Mouse (Mus musculus) mature B cell (primary cell): ENCODE measurements around the gene Ate1.
"Not testable (repeated sequence)": the region's sequence is repeated elsewhere in the genome, so short reads cannot be mapped to it uniquely, and the experiment has no call there.

Source experiments
- in situ Hi-C: fragments of 300-500 bp; cut with MboI; formaldehyde crosslinking; loops from 2 replicates; pipeline ENCODE4 v1.14.3; 2019

The Ate1 gene

DNA sequence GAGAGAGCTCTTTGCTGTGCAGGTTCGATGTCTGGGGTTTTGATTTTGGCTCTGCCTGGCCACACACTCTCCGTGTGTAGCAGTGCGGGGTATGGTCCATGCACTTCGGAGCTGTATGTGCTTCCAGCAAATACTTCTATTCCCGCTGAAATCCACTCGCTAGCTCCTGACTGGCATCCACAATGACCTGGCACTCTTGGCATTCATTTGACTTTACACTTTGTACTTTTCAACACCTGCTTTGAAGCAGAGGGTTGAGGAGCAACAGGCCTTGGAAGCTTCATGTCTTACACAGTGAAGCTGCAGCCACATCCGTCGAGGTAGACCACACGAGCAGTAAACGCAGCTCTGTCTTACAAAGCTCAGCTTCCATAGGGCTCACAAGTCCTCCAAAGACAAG is 112.5 kb downstream of the Ate1 start:
- in situ Hi-C loops, result no loop called here

DNA sequence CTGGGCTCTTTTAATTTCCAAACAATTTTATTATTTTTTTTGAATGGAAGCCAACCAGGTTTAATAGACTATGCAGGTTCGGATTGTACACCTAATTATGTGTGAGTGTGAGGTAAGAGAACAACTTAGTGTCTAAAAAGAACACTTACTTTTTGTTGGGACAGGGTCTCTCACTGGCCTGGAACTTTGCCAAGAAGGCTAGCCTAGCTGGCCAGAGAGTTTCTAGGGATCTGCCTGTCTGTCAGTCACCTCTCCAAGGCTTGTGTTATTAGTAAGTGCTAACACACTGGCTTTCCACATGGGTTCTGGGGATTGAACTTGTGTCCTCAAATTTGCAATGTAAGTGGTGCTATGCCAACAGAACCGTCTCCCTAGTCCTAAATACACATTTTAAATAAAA is 116.8 kb downstream of the Ate1 start:
- in situ Hi-C loops, result no loop called here

DNA sequence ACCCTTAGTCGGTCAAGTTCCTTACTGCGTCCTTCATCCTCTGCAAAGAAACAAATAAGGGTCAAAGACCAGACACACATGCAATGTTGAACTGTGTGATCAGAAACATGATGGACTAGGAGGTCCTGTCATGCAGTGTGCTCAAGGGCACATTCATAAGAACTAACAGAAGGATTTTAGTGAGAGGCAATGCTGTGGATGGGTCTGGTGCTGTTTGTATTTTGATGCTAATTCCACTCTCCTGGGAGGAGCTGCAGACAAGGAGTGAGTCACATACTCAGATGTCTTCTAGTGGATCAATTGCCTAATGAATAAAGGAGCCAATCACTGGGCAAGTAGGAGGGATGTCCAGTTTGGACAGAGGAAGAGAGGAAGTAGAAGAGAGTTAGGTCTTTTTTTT is 125.5 kb downstream of the Ate1 start:
- in situ Hi-C loops, result no loop called here

DNA sequence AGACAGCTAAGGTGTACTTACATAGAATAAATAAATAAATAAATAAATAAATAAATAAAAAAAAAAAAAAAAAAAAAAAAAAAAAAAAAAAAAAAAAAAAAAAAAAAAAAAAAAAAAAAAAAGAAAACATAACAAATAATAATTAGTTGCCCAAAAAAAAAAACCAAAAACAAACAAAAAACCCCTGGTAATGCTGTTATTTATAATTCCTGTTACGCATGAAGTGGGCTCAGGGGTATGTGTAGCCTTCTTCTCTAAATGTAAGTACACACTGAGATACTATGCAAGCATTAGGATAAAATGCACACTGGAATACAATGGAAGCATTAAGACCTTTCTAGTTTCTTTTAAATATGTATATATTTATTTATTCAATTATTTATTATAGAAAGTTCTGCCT is 130.1 kb downstream of the Ate1 start:
- in situ Hi-C loops, result not testable (repeated sequence)

DNA sequence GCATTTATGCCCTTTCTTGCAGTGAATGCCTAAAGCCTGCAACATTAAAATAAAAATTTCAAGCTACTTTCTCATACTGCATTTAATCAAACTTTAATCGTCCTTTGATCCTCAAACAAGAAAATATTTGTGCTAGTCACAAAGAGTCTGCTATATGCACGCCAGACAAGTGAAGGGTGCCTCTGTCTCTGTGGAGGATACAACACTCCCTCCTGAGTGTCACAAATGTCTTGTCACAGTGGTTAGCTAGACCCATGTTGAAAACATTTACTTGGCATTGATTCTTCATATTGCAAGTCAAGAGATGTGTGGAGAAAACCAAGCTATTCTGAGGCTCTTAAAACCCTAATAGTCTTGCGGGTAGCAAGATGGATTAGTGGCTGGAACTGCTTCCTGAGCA is 133.9 kb downstream of the Ate1 start:
- in situ Hi-C loops, result no loop called here

DNA sequence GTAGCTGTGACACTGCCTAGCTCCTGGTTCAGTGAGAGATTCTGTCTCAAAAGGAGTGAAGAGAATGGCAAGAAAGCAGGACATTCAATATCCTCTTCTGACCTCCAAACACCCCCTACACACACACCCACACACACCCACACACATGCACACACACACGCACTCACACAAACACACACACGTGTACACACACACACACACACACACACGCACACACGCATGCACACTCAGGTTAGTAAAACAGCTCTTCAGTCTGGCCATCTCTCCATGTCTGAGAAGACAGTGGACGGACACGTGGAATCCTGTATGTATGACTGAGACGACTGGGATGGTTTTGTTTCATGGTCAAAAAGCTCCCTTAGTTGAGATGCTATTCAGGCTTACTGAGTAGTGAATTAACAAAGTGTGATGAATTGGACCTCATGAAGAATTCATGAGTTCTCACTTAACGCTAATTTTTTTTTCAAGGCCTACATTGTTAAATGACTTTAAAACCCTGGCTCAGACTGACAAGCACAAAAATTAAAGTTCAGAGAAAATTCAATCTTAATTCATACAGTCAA is 134.4 kb downstream of the Ate1 start:
- in situ Hi-C loops, result no loop called here

DNA sequence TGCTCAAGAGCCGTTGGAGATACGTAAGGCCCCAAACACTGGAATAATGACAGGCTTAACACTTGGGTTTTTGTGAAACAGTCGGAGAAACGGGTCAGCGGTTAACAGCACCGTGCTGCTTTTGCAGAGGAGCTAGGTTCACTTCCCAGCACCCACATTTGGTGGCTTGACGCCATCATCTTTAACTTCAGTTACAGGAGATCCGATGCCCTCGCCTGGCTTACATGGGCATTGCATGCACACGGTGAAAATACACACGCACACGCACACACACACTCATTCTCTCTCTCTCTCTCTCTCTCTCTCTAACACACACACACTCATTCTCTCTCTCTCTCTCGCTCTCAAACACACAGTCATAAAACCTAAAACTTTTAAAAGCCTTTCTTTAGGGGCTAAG is 138.0 kb downstream of the Ate1 start:
- in situ Hi-C loops, result no loop called here

DNA sequence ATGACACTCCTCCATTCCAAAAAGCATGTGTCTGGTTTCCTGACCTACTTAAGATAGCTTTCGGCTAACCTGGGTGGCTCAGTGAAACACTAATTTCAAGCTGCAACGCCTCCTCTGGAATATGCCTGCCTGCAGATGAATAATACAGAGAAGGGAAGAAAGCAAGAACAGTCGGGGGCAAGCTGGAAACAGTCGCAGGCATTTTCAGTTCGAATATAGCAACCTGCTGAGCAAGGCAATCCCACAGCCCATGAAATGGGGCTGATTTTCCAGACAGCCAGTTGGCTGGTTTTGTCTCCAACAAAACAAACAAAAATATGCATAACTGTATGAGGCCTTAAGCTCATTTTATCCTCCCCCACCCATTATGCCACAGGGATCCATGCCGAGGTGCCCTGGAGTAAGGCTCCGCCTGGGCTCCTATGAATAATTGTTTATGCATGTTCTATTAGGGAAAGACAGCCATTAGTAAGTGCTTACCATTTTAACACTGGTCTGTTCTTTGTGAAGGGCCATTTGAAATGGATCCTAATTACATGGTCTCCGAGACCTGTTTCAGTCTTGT is 138.7 kb downstream of the Ate1 start:
- in situ Hi-C loops, result no loop called here

DNA sequence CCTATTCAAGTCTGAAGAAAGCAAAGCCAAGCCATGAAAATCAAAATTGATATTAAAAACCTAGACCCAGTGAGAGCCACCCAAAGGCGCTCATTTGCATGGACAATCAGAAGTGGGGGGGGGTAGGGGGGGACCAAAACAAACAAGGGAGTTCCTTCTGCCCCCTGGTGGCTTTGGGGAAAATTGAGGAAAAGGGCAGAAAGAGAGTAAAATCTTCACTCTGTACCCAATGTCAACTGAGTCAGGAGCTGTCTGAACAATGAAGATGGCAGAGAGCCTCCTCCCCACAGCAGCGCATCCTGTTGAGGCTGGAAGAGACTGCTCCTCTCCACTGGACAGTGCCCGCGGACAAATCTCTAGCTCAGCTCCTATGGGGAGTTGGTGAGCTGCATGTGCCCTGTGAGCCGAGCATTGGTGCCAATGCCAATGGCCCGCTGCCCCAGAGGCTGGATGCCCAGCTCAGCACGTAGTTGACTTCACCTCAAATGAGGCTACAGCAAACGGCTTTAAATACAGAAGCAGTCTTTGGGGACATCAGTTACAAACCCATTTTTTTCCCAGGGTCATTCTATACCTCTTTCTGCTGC is 139.3 kb downstream of the Ate1 start:
- in situ Hi-C loops, result no loop called here

DNA sequence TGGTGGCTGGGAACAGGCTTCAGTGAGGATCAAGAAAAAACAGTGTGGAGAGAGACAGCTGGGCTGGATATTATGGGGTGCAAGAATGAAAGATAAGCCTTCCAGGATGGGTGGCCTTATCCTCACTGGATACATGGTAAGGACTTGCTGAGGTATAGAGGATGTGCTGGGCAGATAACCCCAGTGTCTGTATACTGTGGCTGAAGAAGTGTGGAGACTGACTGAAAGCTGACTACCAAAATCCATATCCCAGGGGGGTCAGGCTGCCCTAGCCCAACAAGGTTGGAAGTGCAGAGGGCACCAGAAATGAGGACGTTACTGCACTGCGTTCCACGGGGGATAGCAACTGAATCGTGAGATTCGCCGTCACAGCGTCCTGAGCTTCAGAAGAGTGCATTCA is 139.8 kb downstream of the Ate1 start:
- in situ Hi-C loops, result no loop called here

DNA sequence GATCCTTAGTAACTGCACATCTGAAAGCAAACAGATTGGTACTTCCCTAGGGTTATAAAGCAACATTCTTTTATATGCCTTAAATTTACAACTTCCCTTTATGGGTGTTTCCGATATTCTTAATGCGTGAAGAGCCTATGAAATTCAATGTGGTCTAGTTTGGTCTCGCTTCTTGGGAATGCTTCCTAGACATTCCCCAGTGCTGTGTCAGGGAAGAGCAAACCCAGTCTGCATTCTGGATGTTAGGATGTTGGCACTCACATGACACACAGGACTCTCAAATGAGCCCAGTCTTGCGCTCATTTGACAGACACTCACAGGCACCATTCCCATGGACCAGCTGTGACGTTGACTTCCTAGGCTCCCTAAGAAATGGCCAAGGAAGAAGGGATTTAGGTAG is 140.3 kb downstream of the Ate1 start:
- in situ Hi-C loops, result no loop called here

DNA sequence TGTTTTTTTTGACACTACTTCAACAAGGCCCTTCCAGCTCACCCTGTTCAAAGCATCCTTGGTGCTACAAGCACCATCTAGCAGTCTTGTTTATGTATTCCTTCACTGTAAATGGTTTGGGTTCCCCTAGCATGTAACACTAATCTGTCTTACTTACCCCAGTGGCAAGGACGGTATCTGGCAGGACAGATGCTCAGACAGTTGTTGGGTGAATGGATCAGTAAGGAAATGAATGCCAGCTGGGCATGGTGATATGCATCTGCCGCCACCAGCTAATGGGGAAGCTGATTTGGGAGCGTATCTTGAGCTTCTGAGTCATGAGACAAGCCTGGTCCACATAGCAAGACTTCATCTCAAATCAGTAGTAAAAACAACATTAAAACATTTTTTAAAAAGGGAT is 141.9 kb downstream of the Ate1 start:
- in situ Hi-C loops, result no loop called here

DNA sequence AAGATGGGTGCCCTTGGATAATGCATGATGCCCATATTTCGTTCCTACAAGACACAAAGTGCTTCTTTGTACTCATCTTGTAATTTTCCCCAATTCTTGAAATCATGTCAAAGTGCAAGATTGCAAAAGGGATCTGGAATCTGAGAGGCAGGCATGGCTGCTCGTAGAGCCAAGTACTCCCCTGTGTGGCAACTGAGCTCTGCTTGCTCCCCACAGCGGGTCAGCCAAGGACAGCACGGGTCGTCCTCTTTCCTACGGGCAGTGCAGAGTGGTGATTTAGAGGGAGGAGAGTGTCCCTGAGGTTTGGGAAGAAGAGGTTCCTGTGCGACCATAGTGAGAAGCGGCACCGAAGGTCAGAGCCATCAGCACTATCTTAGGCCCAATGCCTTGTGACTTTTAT is 145.9 kb downstream of the Ate1 start:
- in situ Hi-C loops, result no loop called here

DNA sequence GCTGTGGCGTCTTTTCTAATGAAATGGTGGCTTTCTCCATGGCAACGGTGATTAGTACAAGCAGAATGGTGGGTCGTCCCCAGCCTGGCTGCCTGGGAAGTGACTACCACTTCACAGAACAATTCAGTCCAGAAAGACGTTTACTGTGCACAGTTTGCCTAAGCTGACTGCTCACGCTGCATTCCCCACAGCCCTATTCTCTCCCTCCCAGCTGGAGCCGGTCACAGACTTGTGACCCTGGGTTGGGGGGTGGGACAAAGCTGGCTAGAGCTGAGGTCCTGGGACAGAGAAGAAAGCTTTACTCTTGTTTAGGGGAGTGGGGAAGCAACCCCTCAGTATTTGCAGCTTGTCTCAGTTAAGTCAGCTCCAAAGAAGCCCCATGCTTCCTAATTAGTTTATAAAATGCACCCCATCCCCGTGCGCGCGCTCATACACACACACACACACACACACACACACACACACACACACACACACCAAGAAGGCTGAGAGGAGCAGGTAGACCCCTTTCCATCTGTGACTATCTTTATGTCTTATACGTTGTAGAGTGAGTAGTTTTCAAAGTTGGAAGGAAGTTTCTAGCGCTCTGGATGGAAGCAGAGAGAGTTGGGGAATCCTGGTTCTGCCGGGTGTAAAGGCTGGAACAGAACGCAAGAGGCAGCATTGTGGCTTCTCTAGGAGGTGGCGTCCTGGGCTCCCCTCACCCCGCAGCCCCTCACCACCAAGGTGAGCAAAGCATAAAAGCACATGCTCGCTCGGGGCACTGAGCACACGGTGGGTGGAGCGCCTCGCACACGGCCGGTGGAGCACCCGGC is 151.1 kb downstream of the Ate1 start:
- in situ Hi-C loops, result no loop called here

DNA sequence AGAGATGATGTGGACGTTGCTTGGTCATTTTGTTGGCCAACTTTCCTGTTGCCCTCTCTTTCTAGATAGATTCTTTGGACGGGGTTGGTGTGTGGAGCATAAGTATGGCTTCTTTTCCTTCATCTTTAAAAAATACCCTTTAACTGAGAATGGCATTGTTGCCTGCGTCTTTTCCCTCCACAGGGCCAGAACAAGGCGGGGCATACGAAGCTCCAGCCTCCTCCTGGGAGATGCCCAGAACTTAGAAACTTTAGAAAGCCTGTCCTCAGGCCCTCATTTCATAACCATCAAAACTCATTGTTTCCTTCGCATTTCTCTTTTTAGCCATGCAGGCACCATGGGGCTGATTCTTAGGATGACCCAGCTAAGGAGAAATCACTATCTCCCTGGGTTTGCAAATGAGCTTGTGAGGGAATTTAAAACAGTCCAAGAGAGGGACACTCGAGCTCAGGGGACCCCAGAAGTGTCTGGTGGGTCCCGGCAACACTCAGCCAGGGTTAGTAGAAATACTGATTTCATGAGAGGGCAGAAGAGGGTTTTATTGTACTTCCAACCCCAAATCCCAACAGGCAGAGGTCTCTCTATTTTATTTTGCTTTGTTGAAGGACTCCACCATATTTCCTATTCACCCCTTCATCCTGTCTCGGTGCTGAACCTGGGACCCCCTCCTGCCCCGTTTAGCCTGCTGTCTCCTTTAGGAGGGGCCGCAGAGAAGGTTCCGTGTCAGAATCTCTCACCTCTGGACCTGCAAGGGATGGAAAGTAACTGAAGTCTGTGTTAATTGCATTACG is 151.9 kb downstream of the Ate1 start:
- in situ Hi-C loops, result no loop called here

DNA sequence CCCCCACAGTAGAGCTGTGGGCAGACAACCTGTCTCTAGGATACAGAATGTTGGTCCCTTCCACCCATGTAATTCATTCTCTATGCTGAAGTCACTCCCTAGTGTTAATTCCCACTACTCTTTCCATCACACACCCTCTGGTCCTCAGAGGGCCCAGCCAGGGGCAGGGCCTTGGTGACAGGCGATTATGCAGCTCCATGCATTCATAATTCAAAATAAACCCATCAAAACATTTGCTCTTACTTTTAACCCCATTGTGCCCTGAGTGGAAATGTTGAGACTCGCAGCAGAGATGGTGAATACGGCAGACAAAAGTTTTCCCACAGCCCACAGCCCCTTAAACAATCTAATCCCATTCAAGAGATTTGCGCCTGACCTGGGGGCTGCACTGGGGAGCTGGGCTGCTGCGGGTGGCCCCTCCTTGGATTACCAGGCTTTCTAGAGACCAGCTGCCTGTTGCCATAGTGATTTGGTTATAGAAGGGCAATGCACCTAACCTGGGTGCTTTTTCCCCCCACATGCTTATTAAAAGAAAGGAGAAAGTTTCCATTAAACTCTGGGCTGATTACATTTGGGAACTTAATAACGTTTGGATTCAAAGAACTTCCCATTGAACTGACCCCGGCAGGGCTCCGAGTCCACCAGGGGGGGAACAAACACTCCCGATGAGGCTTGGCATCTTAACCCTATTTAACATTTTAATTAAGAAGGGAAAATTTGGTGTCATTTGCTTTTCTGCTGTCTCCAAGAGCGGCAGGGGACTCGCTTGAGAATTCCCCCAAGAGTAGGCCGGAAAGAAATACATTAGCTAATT is 152.7 kb downstream of the Ate1 start:
- in situ Hi-C loops, result no loop called here

DNA sequence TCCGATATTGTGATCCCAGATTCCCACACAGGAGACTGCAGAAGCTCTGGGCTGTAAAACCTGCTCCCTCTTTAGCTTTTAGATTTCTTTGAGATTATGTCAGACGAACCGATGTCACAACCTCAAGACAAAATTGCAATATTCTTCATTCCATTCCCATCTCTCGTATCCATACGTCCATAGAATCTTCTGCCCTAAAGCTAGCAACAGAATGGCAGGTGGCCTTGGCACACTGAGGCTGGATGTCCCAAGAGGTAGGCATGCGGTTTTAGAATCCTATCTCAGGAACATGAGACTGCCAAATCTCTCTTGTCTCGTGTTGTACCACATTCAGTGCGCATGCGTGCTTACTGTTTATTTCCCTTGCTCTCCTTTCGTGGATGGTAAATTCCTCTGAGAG is 154.5 kb downstream of the Ate1 start:
- in situ Hi-C loops, result no loop called here
